Mouse (Mus musculus) midbrain, postnatal 0 days (tissue): ENCODE data around the gene Acp5. TPM values are rescaled to one million over a fixed set of nuclear protein-coding genes. Genes with fewer than 3 reads are reported as not detected.
"Not testable (repeated sequence)": the region's sequence is repeated elsewhere in the genome, so short reads cannot be mapped to it uniquely, and the experiment has no call there.

Experiments used
- ATAC-seq: fragments of 200-750 bp; cut with Nextera tagmentation; 2 replicates; pipeline ENCODE4 v1.8.0; 2017; ENCODE audit warnings: moderate number of reproducible peaks, mild to moderate bottlenecking, moderate TSS enrichment, moderate library complexity; ENCODE audit not compliant: low FRiP score
- DNase-seq: peaks from one replicate; pipeline ENCODE4 v3.0.0-alpha.2; 2015; ENCODE audit warnings: low spot score
- H3K27ac ChIP-seq: fragments of 300-500 bp; sonication (generic); 2 replicates; pipeline ENCODE4 v1.5.1; 2014; ENCODE audit warnings: low read depth, mild to moderate bottlenecking, low read length, mixed read lengths
- H3K27me3 ChIP-seq: fragments of 300-500 bp; sonication (generic); 2 replicates; pipeline ENCODE4 v1.6.1; 2014; ENCODE audit warnings: low read length, control low read depth, mixed read lengths; ENCODE audit not compliant: insufficient read depth
- H3K36me3 ChIP-seq: fragments of 300-500 bp; sonication (generic); 2 replicates; pipeline ENCODE4 v1.6.1; 2014; ENCODE audit warnings: low read length, control low read depth, mixed read lengths; ENCODE audit not compliant: insufficient read depth
- H3K4me1 ChIP-seq: fragments of 300-500 bp; sonication (generic); 2 replicates; pipeline ENCODE4 v1.6.1; 2014; ENCODE audit warnings: mild to moderate bottlenecking, control low read depth, antibody characterized with exemption, low read length, mixed read lengths; ENCODE audit not compliant: insufficient read depth
- H3K4me2 ChIP-seq: fragments of 300-500 bp; sonication (generic); 2 replicates; pipeline ENCODE4 v1.6.1; 2014; ENCODE audit warnings: low read depth, mild to moderate bottlenecking, low read length, mixed read lengths; ENCODE audit not compliant: poor library complexity, severe bottlenecking
- H3K4me3 ChIP-seq: fragments of 300-500 bp; sonication (generic); 2 replicates; pipeline ENCODE4 v1.5.1; 2014; ENCODE audit warnings: low read depth, mild to moderate bottlenecking, low read length, moderate library complexity
- H3K9ac ChIP-seq: fragments of 300-500 bp; sonication (generic); replicated peaks from 2 replicates; pipeline ENCODE4 v1.6.1; 2014; ENCODE audit warnings: mild to moderate bottlenecking, low read length, moderate library complexity, mixed read lengths; ENCODE audit not compliant: poor library complexity, severe bottlenecking
- H3K9me3 ChIP-seq: fragments of 300-500 bp; sonication (generic); 2 replicates; pipeline ENCODE4 v1.6.1; 2016; ENCODE audit warnings: low read length, control low read depth
- CTCF ChIP-seq: IDR thresholded peaks from 2 replicates; pipeline ENCODE4 v1.5.1; 2016; ENCODE audit warnings: antibody characterized with exemption, mild to moderate bottlenecking
- whole genome bisulfite sequencing: fragments of 180-500 bp; shearing (Covaris S2); extraction: QIAGEN DNeasy Blood & Tissue Kit; methylation state at CpG from one replicate; pipeline ENCODE4 v1.1.7; 2014; 5-methylcytosine and 5-hydroxymethylcytosine counted together
- polyA plus RNA-seq: library from polyadenylated mRNA; unstranded; fragments of >200 nt; fragmentation: Nextera tagmentation; extraction: Ambion mirVana; gene quantifications from 2 replicates; pipeline ENCODE4 v1.2.1, GENCODE M21; 2015
- total RNA-seq: library from RNA; depleted of rRNA; stranded (reverse); fragments of >200 nt; gene quantifications from 2 replicates; pipeline ENCODE4 v1.2.3, GENCODE M21; 2014

Acp5 gene
- total and polyA plus RNA-seq, 2 experiments from 2014 or later, result 0.47 to 2.9 TPM

DNA sequence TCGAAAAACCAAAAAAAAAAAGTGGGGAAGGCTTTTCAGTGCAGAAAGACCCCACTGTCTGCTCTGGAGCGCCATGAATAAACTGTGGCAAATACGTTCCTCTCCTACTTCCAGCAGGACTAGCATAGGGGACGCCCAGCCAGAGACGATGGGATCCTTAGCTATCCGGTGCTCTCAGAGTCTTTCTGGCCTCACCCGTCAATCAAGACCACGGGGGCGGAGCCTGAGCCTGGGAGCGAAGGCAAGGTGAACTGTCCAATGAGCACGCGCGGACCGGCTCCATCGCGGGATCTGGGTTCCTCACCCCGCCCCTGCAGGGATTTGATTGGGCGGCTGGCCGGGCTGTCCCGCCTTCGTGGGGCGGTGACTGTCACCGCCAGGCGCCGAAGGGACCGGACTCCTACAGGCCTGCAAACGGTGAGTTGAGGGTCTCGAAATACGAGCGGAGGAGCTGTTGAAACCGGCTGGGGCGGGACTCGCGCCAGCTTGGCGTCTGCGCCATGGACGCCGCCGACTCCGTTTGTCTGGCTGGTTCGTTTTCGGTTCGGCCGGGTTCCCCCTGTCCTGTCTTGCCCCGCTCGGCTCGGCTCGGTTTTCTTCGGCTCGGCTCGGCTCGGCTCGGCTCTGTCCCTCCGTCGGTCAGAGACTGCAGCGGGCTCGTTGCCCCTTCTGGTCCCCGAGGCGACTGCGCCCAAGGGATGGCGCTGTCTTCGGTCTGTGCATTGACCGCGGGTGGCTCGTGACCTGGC is 21.2 kb upstream of the Acp5 start, which contains the start of gene Pigyl:
Pigyl (plus strand) TSS at position 350 of the 749 bp plus-strand sequence.
- Histone ChIP-seq H3K27me3 (no peaks in the 10 kb centered on the region), H3K9me3 (no peaks in the 10 kb centered on the region), H3K9ac (peak within 1 kb of the TSS; percentile 86), H3K4me3 (peak within 1 kb of the TSS; percentile 65), H3K36me3 (no peaks in the 10 kb centered on the region), H3K4me1 (peaks cover 7% of the 10 kb centered on the region), H3K27ac (peak within 1 kb of the TSS; percentile 88), H3K4me2 (peak within 1 kb of the TSS; percentile 51)
- WGBS, result 2% methylated on average over 65 of the region's 65 CpGs
- DNase-seq, result peak; percentile 99
- peak; percentile 52 for TF ChIP-seq CTCF
- peak; percentile 98 for ATAC-seq

DNA sequence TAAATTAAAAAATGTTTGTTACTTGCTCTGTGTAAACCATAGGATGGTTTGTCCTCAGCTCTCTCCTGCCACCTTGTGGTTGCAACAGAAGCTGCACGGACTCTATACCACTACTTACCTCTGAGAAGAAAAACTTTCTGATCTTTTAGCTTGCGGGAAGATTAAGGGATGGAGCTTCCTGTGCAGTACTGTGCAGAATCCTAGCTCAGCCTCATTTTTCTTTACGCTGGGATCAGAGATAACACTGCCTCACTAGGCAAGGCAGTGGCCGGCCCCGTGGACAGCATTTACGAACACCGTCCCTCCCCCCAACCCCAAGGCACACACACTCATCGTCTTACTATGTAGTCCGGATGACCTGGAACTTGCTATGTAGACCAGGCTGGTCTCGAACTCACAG is 20.1 kb upstream of the Acp5 start:
- no peak overlapping the region for H3K4me2 ChIP-seq
- ATAC-seq, result no peak
- H3K4me3 ChIP-seq, result no peak overlapping the region
- H3K27me3 ChIP-seq, result no peaks in the 10 kb centered on the region
- no peak overlapping the region for H3K9ac ChIP-seq
- peak; percentile 70 for DNase-seq
- H3K27ac ChIP-seq, result no peak overlapping the region
- no peaks in the 10 kb centered on the region for H3K9me3 ChIP-seq
- TF ChIP-seq CTCF, result peak; percentile 89
- H3K36me3 ChIP-seq, result no peaks in the 10 kb centered on the region
- peaks cover 7% of the 10 kb centered on the region for H3K4me1 ChIP-seq
- WGBS, result 25% methylated on average over 10 of the region's 10 CpGs

DNA sequence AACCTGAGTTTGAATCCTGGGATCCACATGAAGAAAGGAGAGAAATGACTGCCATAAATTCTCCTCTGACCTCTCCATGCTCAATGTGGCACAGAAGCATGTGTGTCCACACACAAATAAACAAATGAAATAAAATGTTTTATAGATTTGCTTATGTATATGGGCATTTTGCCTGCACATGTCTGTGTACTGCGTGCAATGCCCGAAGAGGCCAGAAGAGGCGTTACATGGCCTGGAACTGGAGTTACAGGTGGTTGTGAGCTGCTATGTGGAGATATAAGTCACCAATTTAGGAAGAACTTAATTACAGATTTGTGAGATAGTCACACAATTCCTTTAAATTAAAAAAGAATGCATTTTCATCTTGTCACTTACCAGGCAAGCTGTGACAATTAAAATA is 18.3 kb upstream of the Acp5 start:
- Histone ChIP-seq H3K4me3 (no peak overlapping the region), H3K27me3 (no peaks in the 10 kb centered on the region), H3K9ac (no peak overlapping the region), H3K9me3 (no peaks in the 10 kb centered on the region), H3K36me3 (no peaks in the 10 kb centered on the region), H3K4me2 (no peak overlapping the region), H3K27ac (no peak overlapping the region), H3K4me1 (peaks cover 7% of the 10 kb centered on the region)
- TF ChIP-seq CTCF, result 0 out of 2 replicates have a peak, but pooled peaks have one; percentile 18
- DNase-seq (no peak), ATAC-seq (no peak)
- WGBS, result 95% methylated on average over 3 of the region's 3 CpGs

GRCm38 (mm10) chr9:22150946-22151345 is 15.4 kb upstream of the Acp5 start:
- no peaks in the 10 kb centered on the region for H3K27me3 ChIP-seq
- no peak overlapping the region for H3K27ac ChIP-seq
- ATAC-seq, result no peak
- no peaks in the 10 kb centered on the region for H3K9me3 ChIP-seq
- TF ChIP-seq CTCF, result no peak
- H3K4me2 ChIP-seq, result no peak overlapping the region
- H3K36me3 ChIP-seq, result no peaks in the 10 kb centered on the region
- DNase-seq, result no peak
- H3K4me3 ChIP-seq, result no peak overlapping the region
- WGBS, result 79% methylated on average over 2 of the region's 2 CpGs
- no peaks in the 10 kb centered on the region for H3K4me1 ChIP-seq
- H3K9ac ChIP-seq, result no peak overlapping the region

- 84% methylated on average over 7 of the region's 7 CpGs for WGBS
- not testable (repeated sequence) for H3K9ac ChIP-seq, H3K27ac ChIP-seq, H3K4me2 ChIP-seq, H3K27me3 ChIP-seq, H3K9me3 ChIP-seq, H3K4me3 ChIP-seq, H3K36me3 ChIP-seq, DNase-seq, ATAC-seq, H3K4me1 ChIP-seq
Measured at GRCm38 (mm10) chr9:22150249-22150693, 14.8 kb upstream of the Acp5 start.

DNA sequence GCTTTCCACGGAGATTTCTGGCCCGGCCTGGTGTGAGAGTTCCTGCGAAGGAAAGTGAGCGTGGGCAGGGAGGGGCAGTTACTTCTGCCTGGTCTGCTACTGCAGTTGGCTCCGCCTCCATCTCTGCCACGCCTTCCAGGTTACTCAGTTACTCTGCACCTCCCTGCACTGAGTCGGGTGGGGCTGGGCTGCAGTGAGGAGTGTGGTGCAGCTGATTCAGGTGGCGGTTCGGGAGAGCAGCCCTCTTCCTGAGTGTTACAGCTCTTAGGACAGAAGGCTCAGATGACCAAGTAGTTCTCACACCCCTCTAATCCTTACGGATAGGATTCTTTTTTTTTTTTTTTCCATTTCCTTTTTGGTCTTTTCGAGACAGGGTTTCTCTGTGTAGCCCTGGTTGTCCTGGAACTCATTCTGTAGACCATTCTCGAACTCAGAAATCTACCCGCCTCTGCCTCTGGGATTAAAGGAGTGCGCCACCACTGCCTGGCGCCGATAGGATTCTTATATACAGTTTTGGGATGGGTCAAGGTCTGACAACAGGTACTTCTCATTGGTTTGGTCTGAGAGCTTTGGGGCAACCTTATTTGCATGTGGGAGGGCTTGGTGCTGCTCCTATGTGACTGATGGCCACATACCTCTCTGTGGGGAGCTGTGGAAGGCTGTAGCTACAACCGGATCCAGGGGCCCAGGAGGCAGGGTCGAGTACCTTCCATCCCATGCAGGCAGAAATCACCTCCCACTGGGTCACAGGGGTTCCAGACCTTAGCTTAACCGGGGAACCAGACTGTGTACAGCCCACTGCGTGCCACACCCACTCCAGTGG is 14.1 kb upstream of the Acp5 start:
- DNase-seq, result no peak
- no peak for ATAC-seq
- no peaks in the 10 kb centered on the region for H3K27me3 ChIP-seq
- no peak overlapping the region for H3K27ac ChIP-seq
- no peak for TF ChIP-seq CTCF
- H3K9me3 ChIP-seq, result no peaks in the 10 kb centered on the region
- H3K4me3 ChIP-seq, result no peak overlapping the region
- no peak overlapping the region for H3K9ac ChIP-seq
- no peaks in the 10 kb centered on the region for H3K4me1 ChIP-seq
- WGBS, result 83% methylated on average over 20 of the region's 20 CpGs
- no peaks in the 10 kb centered on the region for H3K36me3 ChIP-seq
- H3K4me2 ChIP-seq, result no peak overlapping the region
